Mouse (Mus musculus) cerebellum, adult 8-10 months (tissue): ENCODE results near the gene Usf3.

Experiments
- DNase-seq: peaks from one replicate; pipeline ENCODE4 v3.0.0; 2022

Gene Usf3

DNA sequence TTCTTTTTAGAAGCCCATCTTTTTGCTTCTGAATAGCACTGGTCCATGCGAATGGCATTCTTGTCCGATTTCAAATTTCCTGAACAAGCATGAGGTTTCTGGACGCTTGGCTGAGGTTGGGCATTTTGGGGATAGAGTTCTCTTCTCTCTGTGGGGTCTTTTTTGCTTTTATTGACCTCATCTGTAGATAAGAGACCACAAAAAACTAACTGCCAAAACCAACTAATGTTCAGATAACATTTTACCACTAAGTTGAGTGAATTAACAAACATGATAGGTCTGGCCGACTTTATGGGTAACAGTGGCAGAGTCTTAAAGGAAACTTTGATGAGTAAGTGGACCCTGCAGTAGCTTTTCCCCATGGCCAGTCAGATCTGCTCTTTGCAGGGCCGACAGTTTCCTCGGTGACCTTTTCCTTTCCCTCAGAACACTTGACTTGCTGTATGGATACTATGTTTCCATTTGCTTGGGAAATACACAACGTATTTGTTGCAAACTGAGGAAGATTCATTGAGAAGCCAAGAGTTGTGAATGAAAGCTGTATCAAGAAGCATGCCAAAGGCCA, 1.0 kb downstream of the Usf3 start:
- DNase-seq: no peak

DNA sequence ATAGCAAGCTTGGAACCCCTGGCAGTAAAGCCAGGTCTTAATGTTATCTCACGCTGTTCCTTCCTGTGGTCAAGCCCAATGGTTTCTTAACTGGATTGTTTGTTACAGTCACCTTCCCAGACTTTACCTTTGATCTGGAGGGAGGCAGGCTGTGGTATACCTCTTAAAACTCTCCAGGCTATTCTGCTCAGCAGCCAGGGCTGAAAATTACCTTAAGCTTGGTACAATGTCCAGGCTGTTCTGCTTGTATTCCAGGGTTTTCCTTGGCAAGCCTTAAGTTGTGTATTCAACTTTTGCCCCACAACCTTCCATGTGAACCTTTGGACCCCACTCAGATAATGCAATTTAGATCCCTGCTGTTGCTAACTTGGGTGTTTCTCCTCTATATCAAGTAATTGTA, 2.0 kb downstream of the Usf3 start:
- DNase-seq: no peak

DNA sequence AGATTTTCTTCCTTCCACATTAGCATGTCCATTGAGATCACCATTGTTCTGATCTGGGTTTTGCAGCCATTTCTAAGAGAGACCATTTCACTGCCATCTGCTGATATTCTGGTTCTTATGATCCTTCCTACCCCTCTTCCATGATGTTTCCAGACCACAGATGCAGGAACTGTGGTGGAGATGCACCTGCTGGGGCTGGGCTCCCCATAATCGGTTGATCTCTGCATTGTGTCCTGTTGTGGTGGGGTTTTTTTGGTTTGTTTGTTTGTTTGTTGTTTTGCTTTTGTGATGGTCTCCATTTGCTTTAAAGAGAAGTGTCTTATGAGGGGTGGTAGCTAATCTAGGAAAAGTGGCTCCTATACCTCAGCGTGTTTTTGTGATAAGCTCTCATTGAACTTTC, 3.5 kb downstream of the Usf3 start:
- DNase-seq: no peak

GRCm38 (mm10) chr16:44178555-44178954, 5.5 kb downstream of the Usf3 start:
- DNase-seq: no peak

- no peak for DNase-seq
Observed at GRCm38 (mm10) chr16:44182597-44182996, 9.6 kb downstream of the Usf3 start.

GRCm38 (mm10) chr16:44184769-44185168, 11.7 kb downstream of the Usf3 start:
- no peak for DNase-seq

- DNase-seq: no peak
Observed at GRCm38 (mm10) chr16:44187172-44187571, 14.1 kb downstream of the Usf3 start.

DNA sequence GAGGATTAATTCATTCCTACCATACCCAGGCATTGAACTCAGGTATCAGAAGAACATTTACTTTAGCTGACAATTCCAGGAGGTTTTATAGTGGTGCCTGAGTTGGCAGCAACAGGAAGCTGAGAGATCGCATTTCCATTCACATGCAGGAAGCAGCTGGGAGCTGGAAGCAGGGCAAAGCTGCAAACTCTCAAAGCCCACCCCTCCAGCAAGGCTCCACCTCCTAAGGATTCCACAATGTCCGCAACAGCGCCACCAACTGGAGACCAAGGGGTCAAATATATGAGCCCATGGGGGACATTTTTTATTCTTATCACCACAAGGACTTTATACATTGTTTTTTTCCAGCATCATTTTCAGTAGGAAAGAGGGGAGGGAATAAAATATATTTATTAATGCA, 15.7 kb downstream of the Usf3 start:
- no peak for DNase-seq

DNA sequence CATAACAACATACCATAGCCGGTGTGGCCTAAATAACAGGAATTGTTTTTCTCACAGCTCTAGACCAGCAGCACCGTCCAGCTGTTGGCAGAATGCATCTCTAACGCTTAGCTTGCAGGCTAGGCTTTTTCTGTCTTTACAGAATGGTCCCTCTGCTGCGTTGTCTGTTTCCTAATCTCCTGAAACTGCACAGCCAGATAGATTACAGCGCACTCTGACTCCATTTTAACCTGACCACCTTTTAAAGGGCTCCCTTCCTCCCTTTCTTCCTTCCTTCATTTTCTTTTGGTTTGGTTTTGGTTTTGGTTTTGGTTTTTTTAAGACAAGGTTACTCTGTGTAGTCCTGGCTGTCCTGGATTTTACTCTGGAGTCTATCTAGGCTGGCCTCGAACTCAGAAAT, 17.0 kb downstream of the Usf3 start:
- DNase-seq: no peak

DNA sequence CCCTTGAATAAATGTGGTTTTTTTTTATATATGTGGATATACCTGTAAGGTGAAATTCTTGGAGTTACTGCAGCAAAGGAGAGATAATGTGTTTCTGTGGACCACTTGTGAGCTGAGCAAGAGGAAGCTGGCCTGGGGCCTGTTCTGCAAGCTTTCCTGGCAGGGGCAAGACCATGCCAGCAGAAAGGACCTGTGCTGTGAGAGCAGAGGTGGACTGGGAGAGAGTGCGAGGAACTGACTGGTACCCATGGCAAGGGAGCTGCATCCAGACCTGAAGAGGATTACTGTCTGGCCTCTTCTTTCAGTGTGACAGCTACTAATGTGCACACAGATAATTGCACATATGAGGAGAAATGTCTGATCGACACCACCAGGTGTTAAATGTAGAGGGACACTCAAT, 17.9 kb downstream of the Usf3 start:
- no peak for DNase-seq

- DNase-seq: no peak
Observed at GRCm38 (mm10) chr16:44199066-44199703, 26.1 kb downstream of the Usf3 start.

DNA sequence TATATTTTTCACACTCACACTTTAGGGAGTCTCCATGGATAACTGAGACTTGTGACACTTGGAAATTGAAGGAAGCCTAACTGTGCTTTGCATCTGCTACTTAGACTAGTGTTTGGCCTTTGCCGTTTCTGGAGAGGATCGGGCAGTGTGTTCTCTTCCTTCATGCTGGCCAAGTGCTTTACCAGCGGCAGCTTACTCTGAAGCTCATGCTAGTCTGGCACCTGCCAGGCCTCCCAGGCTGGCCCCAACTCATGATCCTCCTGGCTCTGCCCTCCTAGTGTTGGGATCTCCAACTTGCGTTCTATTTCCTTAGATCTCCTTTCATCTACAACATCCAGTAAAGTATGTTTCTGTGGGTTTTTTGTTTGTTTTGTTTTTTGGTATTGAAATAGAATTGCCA, 27.1 kb downstream of the Usf3 start:
- no peak for DNase-seq

DNA sequence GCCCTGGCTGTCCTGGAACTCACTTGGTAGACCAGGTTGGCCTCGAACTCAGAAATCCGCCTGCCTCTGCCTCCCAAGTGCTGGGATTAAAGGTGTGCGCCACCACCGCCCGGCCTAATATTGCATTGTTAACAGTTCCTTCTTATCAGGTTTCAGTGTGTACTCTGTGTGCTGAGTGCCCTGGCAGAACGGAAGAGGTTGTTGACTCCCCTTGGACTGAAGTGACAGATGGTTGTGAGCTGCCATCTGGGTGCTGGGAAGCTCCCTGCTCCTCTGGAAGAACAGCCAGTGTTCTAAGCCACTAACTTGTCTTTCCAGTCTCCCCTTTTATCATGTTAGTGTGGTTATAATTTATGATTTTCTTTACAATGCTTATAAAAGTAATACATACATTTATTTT, 31.3 kb downstream of the Usf3 start:
- peak; percentile 66 for DNase-seq

- DNase-seq: no peak
Observed at GRCm38 (mm10) chr16:44205973-44206372, 32.9 kb downstream of the Usf3 start.

DNA sequence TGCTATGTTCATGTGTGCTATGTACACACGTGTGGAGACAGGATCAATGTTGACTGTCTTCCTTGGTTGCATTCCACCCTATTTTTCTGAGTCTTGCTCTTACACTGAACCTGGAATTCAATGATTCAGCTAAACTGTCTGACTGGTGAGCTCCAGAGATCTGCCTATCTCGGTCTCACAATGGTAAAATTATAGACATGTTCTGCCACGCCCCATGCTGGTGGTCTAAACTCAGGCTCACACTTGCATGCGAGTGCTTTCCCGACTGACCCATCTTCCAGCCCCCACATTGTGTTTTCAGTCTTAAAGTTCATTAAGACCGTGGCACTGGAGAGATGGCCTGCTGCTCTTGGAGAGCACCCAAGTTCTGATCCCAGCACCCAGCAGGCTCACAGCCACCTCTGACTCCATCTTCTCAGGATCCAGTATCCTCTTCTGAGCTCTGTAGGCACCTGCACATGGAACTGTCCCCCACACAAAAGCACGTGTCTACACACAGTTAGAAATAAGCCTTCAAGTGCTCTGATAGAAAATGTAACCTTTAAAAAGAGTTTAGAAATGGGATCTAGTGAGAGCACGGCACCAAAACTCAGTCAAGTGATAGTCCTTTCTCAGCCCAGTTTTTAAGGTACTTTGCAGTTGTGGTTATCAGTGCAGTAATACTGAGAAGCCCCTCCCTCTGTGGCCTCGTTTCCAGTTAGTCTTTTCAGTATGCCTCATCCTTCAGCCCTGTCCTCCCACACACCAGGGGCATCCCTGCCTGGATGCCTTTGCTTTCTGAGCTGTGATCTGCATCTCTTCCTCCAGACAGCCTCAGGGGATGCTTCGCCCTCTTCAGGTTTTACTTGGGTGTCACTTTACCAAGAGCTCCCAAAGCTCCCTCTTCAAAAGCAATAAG, 37.4 kb downstream of the Usf3 start:
- DNase-seq: no peak

GRCm38 (mm10) chr16:44211054-44211414, 38.0 kb downstream of the Usf3 start:
- DNase-seq: no peak

- no peak for DNase-seq
Observed at GRCm38 (mm10) chr16:44212703-44213102, 39.7 kb downstream of the Usf3 start.

DNA sequence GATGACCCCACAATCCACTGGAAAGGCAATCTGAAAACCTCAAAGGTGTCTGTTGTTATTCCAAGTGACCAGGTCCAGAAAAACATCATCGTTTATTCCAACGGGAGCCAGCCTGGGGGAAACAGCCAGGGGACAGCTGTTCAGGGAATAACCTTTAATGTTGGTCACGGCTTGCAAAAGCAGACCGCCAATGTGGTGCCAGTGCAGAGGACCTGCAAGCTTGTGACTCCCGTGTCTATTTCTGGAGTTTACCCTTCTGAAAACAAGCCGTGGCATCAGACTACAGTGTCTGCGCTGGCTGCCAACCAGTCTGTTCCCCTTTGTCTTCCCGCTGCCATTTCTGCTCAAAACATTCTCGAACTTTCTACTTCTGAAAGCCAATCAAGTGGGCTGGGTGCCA, 42.5 kb downstream of the Usf3 start:
- DNase-seq: no peak

GRCm38 (mm10) chr16:44216417-44216816, 43.4 kb downstream of the Usf3 start:
- DNase-seq: no peak

- DNase-seq: no peak
Observed at GRCm38 (mm10) chr16:44221463-44221862, 48.4 kb downstream of the Usf3 start.

DNA sequence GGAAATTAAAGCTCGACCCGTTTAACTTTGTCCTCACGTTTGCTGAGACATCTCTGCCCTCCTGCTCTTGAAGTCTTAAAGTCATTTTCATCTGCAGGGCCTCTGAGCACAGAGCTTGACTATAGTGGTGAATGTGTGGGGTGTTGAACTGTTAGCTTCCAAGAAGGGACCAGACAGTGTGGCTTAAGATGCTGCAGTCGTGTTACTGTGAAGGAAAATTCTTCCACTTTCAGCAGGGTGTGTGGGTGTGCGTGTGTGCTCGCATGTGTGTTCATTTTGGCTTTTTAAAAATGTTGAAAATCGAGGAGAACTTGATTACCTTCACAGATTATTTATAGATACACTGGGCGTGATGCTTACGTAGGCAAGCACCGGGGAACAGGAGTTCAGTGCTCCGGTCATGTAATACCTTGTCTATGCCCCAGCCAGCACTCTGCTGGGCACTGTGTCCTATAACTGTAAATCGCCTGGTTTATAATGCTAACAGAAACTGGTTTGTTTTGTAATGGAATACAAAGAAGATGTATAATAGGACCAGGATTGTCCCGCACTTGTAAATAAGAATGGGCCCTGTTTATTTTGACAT, 53.8 kb downstream of the Usf3 start:
- DNase-seq: no peak

DNA sequence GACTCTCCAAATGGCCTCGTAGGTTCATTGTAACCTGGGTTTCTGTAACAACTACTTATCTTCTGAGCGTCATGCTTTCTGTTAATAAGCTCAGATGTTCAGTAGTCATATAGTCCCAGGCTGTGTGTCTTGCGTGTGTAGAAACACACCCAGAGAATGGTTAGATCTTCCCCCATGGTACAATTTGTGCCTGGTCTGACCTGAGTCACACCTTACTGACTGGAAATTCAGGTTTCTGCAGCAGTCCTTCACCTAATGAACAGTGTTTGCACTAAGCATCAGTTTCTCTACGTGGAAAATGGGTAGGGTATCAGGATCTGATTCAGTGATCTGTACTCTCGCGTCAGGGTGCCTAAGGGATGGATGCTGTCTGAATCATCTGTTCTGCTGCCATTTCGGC, 60.0 kb downstream of the Usf3 start:
- no peak for DNase-seq

DNA sequence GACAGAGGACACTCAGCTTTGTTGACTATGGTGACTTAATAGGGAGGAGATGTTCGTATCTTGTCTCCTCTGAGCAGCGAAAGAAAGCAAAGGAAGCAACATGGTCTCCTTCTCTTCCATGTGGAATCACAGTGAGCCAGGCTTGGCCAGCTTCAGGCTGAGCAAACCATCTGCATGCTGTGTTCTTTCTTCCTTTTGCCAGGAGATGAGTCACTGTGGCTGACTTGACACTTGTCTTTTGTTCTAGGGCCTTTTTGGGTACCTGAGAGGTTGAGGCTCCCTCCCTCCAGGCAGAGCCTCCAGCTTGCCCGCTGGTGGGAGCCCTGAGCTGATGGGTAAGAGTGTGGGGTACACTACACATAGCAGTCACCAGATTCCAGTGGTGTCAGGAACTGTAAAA, 64.8 kb downstream of the Usf3 start:
- peak; percentile 56 for DNase-seq

DNA sequence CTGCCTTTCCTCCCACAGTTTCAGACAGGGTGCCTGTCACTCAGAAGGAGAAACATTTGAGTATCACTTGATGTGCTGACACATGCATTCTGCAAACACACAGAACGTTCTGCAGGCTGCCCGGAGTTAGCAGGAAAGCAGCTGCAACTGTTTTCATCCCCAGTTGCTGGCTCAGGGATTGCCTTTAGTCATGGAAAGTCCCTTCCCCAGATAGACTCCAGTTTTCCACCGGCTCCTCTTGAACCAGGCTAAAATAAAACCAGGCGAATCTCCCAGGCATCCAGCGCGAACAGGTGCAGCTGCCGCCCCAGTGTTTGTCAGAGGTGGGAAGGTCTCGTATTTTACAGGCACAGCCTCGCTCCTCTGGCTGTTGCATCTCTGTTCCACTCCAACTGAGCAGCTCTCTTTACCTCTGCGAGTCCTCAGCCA, 65.8 kb downstream of the Usf3 start:
- no peak for DNase-seq
